Mouse (Mus musculus) embryonic facial prominence, embryonic 10.5 days (tissue): Measurements from ENCODE around the gene Ptges. TPM values are rescaled to one million over a fixed set of nuclear protein-coding genes. Genes with fewer than 3 reads are reported as not detected.
A peak's percentile ranks its signal among the peaks of the same experiment; 100 is the strongest.
"Not testable (repeated sequence)": the region's sequence is repeated elsewhere in the genome, so short reads cannot be mapped to it uniquely, and the experiment has no call there.

Source experiments
- DNase-seq: peaks from one replicate; pipeline ENCODE4 v3.0.0-alpha.2; 2017; ENCODE audit warnings: low spot score
- H3K27ac ChIP-seq: fragments of 300-500 bp; sonication (generic); replicated peaks from 2 replicates; pipeline ENCODE4 v1.5.1; 2016; ENCODE audit warnings: mild to moderate bottlenecking
- H3K27me3 ChIP-seq: fragments of 300-500 bp; sonication (generic); replicated peaks from 2 replicates; pipeline ENCODE4 v1.6.1; 2016; ENCODE audit warnings: low read depth, mild to moderate bottlenecking; ENCODE audit not compliant: poor library complexity, severe bottlenecking
- H3K36me3 ChIP-seq: fragments of 300-500 bp; sonication (generic); replicated peaks from 2 replicates; pipeline ENCODE4 v1.6.1; 2016; ENCODE audit warnings: mild to moderate bottlenecking, moderate library complexity
- H3K4me1 ChIP-seq: fragments of 300-500 bp; sonication (generic); 2 replicates; pipeline ENCODE4 v1.6.1; 2016
- H3K4me3 ChIP-seq: fragments of 300-500 bp; sonication (generic); 2 replicates; pipeline ENCODE4 v1.5.1; 2016; ENCODE audit warnings: mild to moderate bottlenecking, moderate library complexity
- H3K9me3 ChIP-seq: fragments of 300-500 bp; sonication (generic); 2 replicates; pipeline ENCODE4 v1.6.1; 2016; ENCODE audit warnings: mild to moderate bottlenecking
- WGBS: fragments of 180-500 bp; shearing (Covaris S2); methylation state at CpG from one replicate; pipeline ENCODE4 v1.1.7; 2016; 5-methylcytosine and 5-hydroxymethylcytosine counted together
- polyA plus RNA-seq: library from polyadenylated mRNA; unstranded; fragments of >200 nt; fragmentation: Nextera tagmentation; extraction: Ambion mirVana; gene quantifications from 2 replicates; pipeline ENCODE4 v1.2.1, GENCODE M21; 2016

Gene Ptges
- polyA plus RNA-seq, 1 experiment from 2014 or later = 10.2 TPM

DNA sequence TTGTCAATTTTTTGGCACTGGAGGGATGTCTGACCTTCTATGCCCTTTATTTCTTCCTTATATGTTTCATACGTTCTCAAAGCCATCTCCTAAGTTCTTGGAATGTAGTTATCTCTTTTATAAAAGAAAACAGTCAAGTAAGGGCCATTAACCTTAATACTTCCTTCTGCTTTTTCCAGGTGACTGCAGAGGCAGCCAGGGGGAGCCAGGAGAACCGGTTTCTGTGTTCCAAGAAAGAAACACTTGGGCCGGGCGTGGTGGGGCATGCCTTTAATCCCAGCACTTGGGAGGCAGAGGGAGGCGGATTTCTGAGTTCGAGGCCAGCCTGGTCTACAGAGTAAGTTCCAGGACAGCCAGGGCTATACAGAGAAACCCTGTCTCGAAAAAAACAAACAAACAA, 12.5 kb upstream of the Ptges start:
- not testable (repeated sequence) for H3K36me3 ChIP-seq, H3K27me3 ChIP-seq, DNase-seq, H3K27ac ChIP-seq, H3K4me3 ChIP-seq, H3K9me3 ChIP-seq, H3K4me1 ChIP-seq
- 58% methylated on average over 7 of the region's 7 CpGs for WGBS

GRCm38 (mm10) chr2:30941586-30941985, 11.9 kb upstream of the Ptges start:
- Histone ChIP-seq H3K27me3 (no peaks in the 10 kb centered on the region), H3K36me3 (no peaks in the 10 kb centered on the region), H3K27ac (no peak overlapping the region), H3K4me1 (0 out of 2 replicates have a peak, but pooled peaks cover 4% of the 10 kb centered on the region), H3K4me3 (no peak overlapping the region), H3K9me3 (no peaks in the 10 kb centered on the region)
- no peak for DNase-seq
- WGBS = 87% methylated on average over 5 of the region's 5 CpGs

- Histone ChIP-seq H3K9me3 (no peaks in the 10 kb centered on the region), H3K4me3 (no peak overlapping the region), H3K27ac (no peak overlapping the region), H3K4me1 (0 out of 2 replicates have a peak, but pooled peaks cover 4% of the 10 kb centered on the region), H3K36me3 (no peaks in the 10 kb centered on the region), H3K27me3 (no peaks in the 10 kb centered on the region)
- 53% methylated on average over 4 of the region's 4 CpGs for WGBS
- DNase-seq = no peak
Measured at GRCm38 (mm10) chr2:30938574-30938991, 8.9 kb upstream of the Ptges start.

DNA sequence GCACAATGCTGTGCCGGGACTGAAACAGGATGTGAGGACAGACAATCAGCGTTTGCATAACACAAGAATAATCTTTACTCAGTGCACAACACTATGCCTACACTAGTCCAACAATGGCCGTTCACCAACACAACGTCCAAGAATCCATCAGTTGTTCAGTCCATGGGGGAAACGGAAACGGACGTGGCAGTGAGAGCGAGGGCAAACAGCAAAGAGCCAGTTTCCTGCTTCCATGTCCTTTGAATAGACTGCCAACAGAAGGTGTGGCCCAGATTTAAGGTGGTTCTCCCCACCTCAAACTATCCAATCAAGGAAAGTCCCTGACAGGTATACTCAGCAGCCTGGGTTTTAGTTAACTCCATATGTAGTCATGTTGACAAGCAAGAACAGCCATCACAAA, 8.1 kb upstream of the Ptges start:
- Histone ChIP-seq H3K27ac (no peak overlapping the region), H3K9me3 (no peaks in the 10 kb centered on the region)
- 90% methylated on average over 8 of the region's 8 CpGs for WGBS

GRCm38 (mm10) chr2:30936808-30937207, 7.1 kb upstream of the Ptges start:
- Histone ChIP-seq H3K27me3 (no peaks in the 10 kb centered on the region), H3K27ac (no peak overlapping the region), H3K4me3 (no peak overlapping the region), H3K9me3 (no peaks in the 10 kb centered on the region), H3K4me1 (0 out of 2 replicates have a peak, but pooled peaks cover 4% of the 10 kb centered on the region), H3K36me3 (no peaks in the 10 kb centered on the region)
- 82% methylated on average over 3 of the region's 3 CpGs for WGBS
- DNase-seq = no peak

More for the DNA sequence above, 8.1 kb upstream of the Ptges start:
- no peak overlapping the region for H3K4me3 ChIP-seq
- H3K36me3 ChIP-seq = no peaks in the 10 kb centered on the region
- no peaks in the 10 kb centered on the region for H3K27me3 ChIP-seq
- H3K4me1 ChIP-seq = 0 out of 2 replicates have a peak, but pooled peaks cover 4% of the 10 kb centered on the region
- no peak for DNase-seq

DNA sequence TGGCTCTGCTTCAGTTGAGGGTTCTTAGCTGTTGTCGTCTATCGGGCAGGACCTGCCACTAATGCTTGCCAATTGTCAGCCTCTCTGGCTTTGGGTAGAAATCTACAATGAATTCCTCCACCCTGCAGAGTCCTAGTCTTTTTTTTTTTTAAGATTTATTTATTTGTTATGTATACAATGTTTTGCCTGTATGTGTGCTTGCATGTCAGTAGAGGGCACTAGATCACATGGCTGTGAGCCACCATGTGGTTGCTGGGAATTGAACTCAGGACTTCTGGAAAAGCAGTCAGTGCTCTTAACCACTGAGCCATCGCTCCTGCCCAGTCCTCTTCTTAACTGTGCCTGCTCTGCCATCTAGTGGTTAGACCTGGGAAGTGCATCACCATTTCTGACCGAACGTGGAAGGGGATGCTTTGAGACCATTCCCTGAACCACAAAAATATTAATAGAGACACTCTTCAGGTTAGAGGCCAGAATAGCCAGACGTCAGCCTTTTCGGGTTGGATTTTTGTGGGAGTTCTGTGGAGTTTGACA, 4.3 kb upstream of the Ptges start:
- H3K27me3 ChIP-seq = no peaks in the 10 kb centered on the region
- no peak overlapping the region for H3K4me3 ChIP-seq
- H3K36me3 ChIP-seq = no peaks in the 10 kb centered on the region
- H3K4me1 ChIP-seq = peaks cover 15% of the 10 kb centered on the region
- 25% methylated on average over 7 of the region's 7 CpGs for WGBS
- H3K9me3 ChIP-seq = no peaks in the 10 kb centered on the region
- DNase-seq = peak; percentile 79
- no peak overlapping the region for H3K27ac ChIP-seq

DNA sequence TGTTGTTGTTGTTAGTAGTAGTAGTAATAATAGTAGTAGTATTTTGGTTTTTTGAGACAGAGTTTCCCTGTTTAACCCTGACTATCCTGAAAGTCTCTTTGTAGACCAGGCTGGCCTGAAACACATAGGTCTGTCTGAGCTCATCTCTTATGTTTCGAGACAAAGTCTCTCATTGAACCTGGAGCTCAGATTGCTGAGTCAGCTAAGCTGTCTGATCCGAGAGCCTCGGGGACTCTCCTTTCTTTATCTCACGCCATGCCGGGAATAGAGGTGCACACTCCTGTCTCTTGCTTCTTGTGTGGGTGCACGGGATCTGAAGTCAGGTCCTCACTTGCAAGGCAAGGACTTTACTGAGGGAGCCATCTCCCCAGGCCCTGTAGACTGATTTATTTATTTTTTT, 3.4 kb upstream of the Ptges start:
- H3K27ac ChIP-seq = no peak overlapping the region
- no peaks in the 10 kb centered on the region for H3K9me3 ChIP-seq
- peaks cover 20% of the 10 kb centered on the region for H3K4me1 ChIP-seq
- no peaks in the 10 kb centered on the region for H3K36me3 ChIP-seq
- WGBS = 82% methylated on average over 6 of the region's 6 CpGs
- no peak for DNase-seq
- no peaks in the 10 kb centered on the region for H3K27me3 ChIP-seq
- H3K4me3 ChIP-seq = no peak overlapping the region

DNA sequence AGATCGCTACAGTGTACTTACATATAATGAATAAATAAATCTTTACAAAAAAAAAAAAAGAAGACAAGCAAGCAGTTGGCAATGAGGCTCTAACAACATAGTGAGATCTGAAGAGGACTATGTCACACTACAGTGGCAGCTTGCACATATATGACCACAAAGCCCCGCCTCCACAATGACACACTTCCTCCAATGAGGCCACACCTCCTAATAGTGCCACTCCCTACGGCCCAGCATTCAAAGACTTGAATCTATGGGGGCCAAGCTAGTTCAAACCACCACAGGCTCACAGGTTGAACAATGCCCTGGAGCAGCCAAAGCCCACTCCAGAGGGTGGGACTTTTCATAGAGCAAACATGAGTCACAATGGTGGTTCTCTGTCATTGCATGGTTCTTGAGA, 2.3 kb upstream of the Ptges start:
- H3K27me3 ChIP-seq = no peaks in the 10 kb centered on the region
- H3K4me1 ChIP-seq = peaks cover 31% of the 10 kb centered on the region
- H3K4me3 ChIP-seq = no peak overlapping the region
- WGBS = 88% methylated on average over 3 of the region's 3 CpGs
- no peak overlapping the region for H3K27ac ChIP-seq
- no peaks in the 10 kb centered on the region for H3K36me3 ChIP-seq
- H3K9me3 ChIP-seq = no peaks in the 10 kb centered on the region
- no peak for DNase-seq

DNA sequence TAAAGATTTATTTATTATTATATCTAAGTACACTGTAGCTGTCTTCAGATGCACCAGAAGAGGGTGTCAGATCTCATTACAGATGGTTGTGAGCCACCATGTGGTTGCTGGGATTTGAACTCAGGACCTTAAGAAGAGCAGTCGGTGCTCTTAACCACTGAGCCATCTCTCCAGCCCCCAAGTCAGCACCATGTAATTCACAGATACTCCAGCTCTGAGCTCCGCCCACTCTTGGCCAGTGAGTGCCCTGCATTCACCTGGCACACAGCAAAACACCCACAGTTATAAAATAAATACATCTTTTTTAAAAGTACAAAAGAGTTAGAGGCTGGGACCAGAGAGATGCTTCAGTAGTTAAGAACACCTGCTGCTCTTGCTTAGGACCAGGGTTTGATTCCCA, 1.2 kb upstream of the Ptges start:
- DNase-seq, H3K36me3 ChIP-seq, H3K27ac ChIP-seq, H3K9me3 ChIP-seq, H3K4me3 ChIP-seq, H3K27me3 ChIP-seq: not testable (repeated sequence)
- WGBS = 83% methylated on average over 2 of the region's 2 CpGs
- peaks cover 37% of the 10 kb centered on the region for H3K4me1 ChIP-seq

DNA sequence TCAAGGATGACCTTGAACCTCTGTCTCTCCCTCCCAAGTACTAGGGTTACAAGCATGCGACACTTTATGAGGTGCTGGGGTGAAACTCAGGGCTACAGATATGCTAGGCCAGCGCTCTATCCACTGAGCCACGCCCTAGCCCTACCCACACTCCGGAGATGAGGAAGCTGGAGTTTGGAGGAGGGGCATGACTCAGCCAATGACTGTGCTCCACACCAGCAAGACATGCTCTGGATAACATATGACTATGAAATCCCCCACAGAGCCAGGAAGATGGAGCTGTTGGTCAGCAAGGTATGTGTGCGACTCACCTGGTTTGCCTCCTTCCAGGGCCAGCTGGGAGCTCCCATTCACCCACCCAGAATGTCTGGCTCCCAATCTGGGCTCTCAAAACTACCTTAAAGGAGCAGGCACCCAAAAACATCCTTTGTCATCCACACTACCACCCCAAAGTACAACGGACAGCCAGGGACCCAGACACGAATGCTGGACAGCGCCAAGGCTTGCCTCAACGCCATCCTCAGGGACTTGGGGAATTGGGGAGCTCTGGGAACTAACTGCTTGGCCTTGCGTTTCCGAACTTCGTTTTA, 675 bp downstream of the Ptges start:
- H3K27me3 ChIP-seq = no peaks in the 10 kb centered on the region
- DNase-seq = no peak
- peak overlapping the region; percentile 67; the same call in 1 of the 2 replicates for H3K27ac ChIP-seq
- H3K36me3 ChIP-seq = no peaks in the 10 kb centered on the region
- peak overlapping the region; percentile 44 for H3K4me3 ChIP-seq
- WGBS = 29% methylated on average over 12 of the region's 12 CpGs
- H3K9me3 ChIP-seq = no peaks in the 10 kb centered on the region
- peaks cover 37% of the 10 kb centered on the region for H3K4me1 ChIP-seq

DNA sequence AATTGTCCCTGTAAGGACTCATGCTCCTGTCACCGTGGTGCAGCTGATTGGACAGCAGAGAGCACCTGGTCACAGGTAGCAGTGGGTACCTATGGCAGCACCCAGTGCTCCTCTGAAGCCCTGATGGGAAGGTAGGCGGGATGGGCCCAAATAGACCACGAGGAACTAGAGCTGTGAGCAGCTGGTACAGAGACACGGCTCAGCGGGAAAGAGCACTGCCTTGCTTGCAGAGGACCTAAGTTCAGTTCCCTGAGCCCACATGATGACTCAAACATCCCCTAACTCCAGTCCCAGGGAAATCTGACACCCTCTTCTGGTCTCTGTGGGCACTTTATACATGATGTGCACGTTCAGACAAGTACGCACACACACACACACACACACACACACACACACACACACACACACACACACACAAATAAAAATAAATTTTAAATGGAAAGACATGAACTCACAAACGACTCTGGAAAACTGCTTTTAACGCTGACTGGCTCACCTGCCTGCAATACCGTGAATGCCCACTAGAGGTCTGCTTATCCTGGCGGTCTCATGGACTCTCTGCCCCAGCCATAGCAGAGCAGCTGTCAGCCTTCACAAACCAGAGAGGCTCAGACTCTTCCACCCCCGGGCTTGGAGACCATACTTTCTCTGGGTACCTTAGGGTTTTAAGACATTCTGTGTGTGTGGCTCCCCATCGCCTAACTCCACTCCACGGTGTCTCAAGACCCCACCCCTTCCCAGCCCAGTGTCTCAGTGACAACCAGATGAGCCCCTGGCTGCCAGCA, 1.6 kb downstream of the Ptges start:
- Histone ChIP-seq H3K9me3 (no peaks in the 10 kb centered on the region), H3K4me3 (no peak overlapping the region), H3K27ac (peak overlapping the region; percentile 66; the same call in 1 of the 2 replicates), H3K36me3 (no peaks in the 10 kb centered on the region), H3K27me3 (no peaks in the 10 kb centered on the region), H3K4me1 (peaks cover 37% of the 10 kb centered on the region)
- DNase-seq = peak; percentile 84
- WGBS = 24% methylated on average over 14 of the region's 14 CpGs

DNA sequence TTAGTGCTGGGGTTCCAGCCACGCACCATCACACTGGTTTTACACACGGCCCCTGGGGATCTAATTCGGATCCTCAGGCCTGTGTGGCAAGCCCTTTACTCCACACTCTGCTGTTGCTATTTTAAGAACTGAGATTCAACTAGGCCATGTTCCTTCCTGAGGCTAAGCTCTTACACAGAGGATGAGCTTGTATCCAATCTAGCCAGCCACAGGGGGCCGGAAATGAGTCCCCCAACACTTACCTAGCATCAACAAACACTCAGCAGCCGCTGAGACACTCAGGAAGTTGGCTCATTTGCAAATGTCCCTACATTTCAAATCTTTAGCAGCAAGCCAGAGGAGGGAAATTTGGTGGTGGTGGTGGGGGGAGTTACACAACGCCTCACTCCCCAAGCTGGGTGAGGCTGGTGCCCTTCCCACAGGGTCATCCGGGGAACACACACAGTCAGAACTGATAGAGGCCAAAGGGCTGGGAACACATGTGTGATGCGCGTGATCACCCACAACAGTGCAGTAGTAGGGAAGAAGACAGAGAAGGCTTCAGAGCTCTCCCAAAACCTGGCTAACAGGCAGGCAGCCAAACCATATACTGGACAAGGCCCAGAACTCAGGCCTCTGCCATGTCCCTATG, 2.4 kb downstream of the Ptges start:
- no peak for DNase-seq
- no peaks in the 10 kb centered on the region for H3K27me3 ChIP-seq

More for the DNA sequence above, 2.4 kb downstream of the Ptges start:
- no peaks in the 10 kb centered on the region for H3K36me3 ChIP-seq
- peaks cover 37% of the 10 kb centered on the region for H3K4me1 ChIP-seq
- H3K27ac ChIP-seq = peak overlapping the region; percentile 66
- H3K4me3 ChIP-seq = no peak overlapping the region
- 52% methylated on average over 9 of the region's 9 CpGs for WGBS
- no peaks in the 10 kb centered on the region for H3K9me3 ChIP-seq
